Comparison of ENCODE assay signal across 22 mouse cellular contexts in genomic region chr16:13846675-13847074, GRCm38 (mm10).
"Had no signal": no experiment of that assay in that cellular context is flagged by ENCODE, and none has a peak within 500 bp of the region (broad histone marks: within the 10 kb centered on the region; RNA-seq: fewer than 3 reads in every experiment).

No protein-coding gene starts in this region.

- DNase-seq: heart, postnatal 10 days; heart, postnatal 14 days; heart, postnatal 36 days; heart, postnatal 4 days; kidney, adult 11 months; kidney, adult 18-20 months; kidney, adult 2 months; kidney, adult 8-10 months; kidney, adult 9 months; kidney, postnatal 10 days; kidney, postnatal 14 days; kidney, postnatal 25 days; kidney, postnatal 36 days; kidney, postnatal 4 days; layer of hippocampus, adult 9-11 months; layer of hippocampus, postnatal 36 days had no signal

- ATAC-seq: hindbrain, embryonic 16.5 days; hindbrain, postnatal 0 days; inflammation-experienced regulatory T-cells, adult 6 months; intestine, embryonic 15.5 days; intestine, embryonic 16.5 days; intestine, postnatal 0 days had no signal
